Mouse (Mus musculus) spleen, embryonic (tissue): ENCODE data around the gene Plekho1.
"Not testable (repeated sequence)": the region's sequence is repeated elsewhere in the genome, so short reads cannot be mapped to it uniquely, and the experiment has no call there.

Experiments
- CTCF ChIA-PET: fragments of 350-600 bp; sonication (Branson Sonifier 250); formaldehyde crosslinking; loops from one replicate; lab custom pipeline; 2022; lab: Charles Lee

The Plekho1 gene

GRCm38 (mm10) chr3:95985209-95986000, 10.4 kb downstream of the Plekho1 start:
- CTCF ChIA-PET: no interaction called here

GRCm38 (mm10) chr3:95982129-95982528, 13.7 kb downstream of the Plekho1 start:
- CTCF ChIA-PET: no interaction called here

GRCm38 (mm10) chr3:95980276-95980970, 15.4 kb downstream of the Plekho1 start:
- CTCF ChIA-PET: interaction anchor here (0.6 kb wide), 1 partner anchor 26 kb away, joined by 4 read pairs; no protein-coding TSS in a partner anchor

- CTCF ChIA-PET: interaction anchor here (0.7 to 1.4 kb wide), 2 partner anchors 12 to 43 kb away, joined by 3 to 11 read pairs; no protein-coding TSS in a partner anchor
These were observed 17.5 kb downstream of the Plekho1 start for GRCm38 (mm10) chr3:95978265-95978664.

GRCm38 (mm10) chr3:95977587-95977986, 18.2 kb downstream of the Plekho1 start:
- CTCF ChIA-PET: interaction anchor here (0.7 to 1.4 kb wide), 3 partner anchors 11 to 43 kb away, joined by 3 to 11 read pairs (median 3); no protein-coding TSS in a partner anchor

- CTCF ChIA-PET: interaction anchor here (0.6 to 0.7 kb wide), 3 partner anchors 17 to 714 kb away, joined by 3 to 12 read pairs (median 5); no protein-coding TSS in a partner anchor
These were observed 18.7 kb downstream of the Plekho1 start for GRCm38 (mm10) chr3:95977079-95977478.

GRCm38 (mm10) chr3:95972873-95973634, 22.7 kb downstream of the Plekho1 start:
- CTCF ChIA-PET: interaction anchor here (0.6 to 1.9 kb wide), 4 partner anchors 14 to 299 kb away, joined by 3 to 7 read pairs (median 6); no protein-coding TSS in a partner anchor

- CTCF ChIA-PET: interaction anchor here (0.8 to 1.9 kb wide), 2 partner anchors 15 to 295 kb away, joined by 3 to 7 read pairs; no protein-coding TSS in a partner anchor
These were observed 23.4 kb downstream of the Plekho1 start for GRCm38 (mm10) chr3:95972251-95972872.

GRCm38 (mm10) chr3:95970661-95971060, 25.1 kb downstream of the Plekho1 start:
- CTCF ChIA-PET: not testable (repeated sequence)

- CTCF ChIA-PET: interaction anchor here (0.7 to 0.8 kb wide), 3 partner anchors 16 to 35 kb away, joined by 3 to 5 read pairs (median 3); no protein-coding TSS in a partner anchor
These were observed 26.5 kb downstream of the Plekho1 start for GRCm38 (mm10) chr3:95969277-95969676.

- CTCF ChIA-PET: interaction anchor here (0.5 to 1.4 kb wide), 13 partner anchors 10 to 653 kb away, joined by 3 to 17 read pairs (median 4); no protein-coding TSS in a partner anchor
These were observed 30.0 kb downstream of the Plekho1 start for GRCm38 (mm10) chr3:95965518-95966451.

GRCm38 (mm10) chr3:95963681-95964080, 32.1 kb downstream of the Plekho1 start:
- CTCF ChIA-PET: interaction anchor here (0.9 to 1.1 kb wide), 3 partner anchors 56 to 95 kb away, joined by 3 read pairs; partner anchors contain the start of gene Vps45

- CTCF ChIA-PET: interaction anchor here (0.6 to 1.1 kb wide), 5 partner anchors 48 to 109 kb away, joined by 3 read pairs; partner anchors contain the start of gene Vps45
These were observed 32.6 kb downstream of the Plekho1 start for GRCm38 (mm10) chr3:95963230-95963629.

- CTCF ChIA-PET: not testable (repeated sequence)
These were observed 33.6 kb downstream of the Plekho1 start for GRCm38 (mm10) chr3:95962182-95962581.

GRCm38 (mm10) chr3:95959807-95960206, 36.0 kb downstream of the Plekho1 start:
- CTCF ChIA-PET: interaction anchor here (0.6 to 1.2 kb wide), 3 partner anchors 18 to 22 kb away, joined by 3 to 12 read pairs (median 3); no protein-coding TSS in a partner anchor

- CTCF ChIA-PET: interaction anchor here (0.6 to 1.2 kb wide), 3 partner anchors 17 to 21 kb away, joined by 3 to 12 read pairs (median 3); no protein-coding TSS in a partner anchor
These were observed 36.7 kb downstream of the Plekho1 start for GRCm38 (mm10) chr3:95959082-95959481.

- CTCF ChIA-PET: interaction anchor here (0.5 to 0.7 kb wide), 4 partner anchors 17 to 52 kb away, joined by 3 to 7 read pairs (median 4); no protein-coding TSS in a partner anchor
These were observed 38.2 kb downstream of the Plekho1 start for GRCm38 (mm10) chr3:95957359-95958148.

- CTCF ChIA-PET: interaction anchor here (1.5 kb wide), 1 partner anchor 11 kb away, joined by 9 read pairs; no protein-coding TSS in a partner anchor
These were observed 40.5 kb downstream of the Plekho1 start for GRCm38 (mm10) chr3:95955318-95955717.
